Mouse (Mus musculus) hindbrain, embryonic 11.5 days (tissue): Measurements from ENCODE around the gene Zbtb49. TPM values are rescaled to one million over a fixed set of nuclear protein-coding genes. Genes with fewer than 3 reads are reported as not detected.

Experiments
- ATAC-seq: fragments of 200-750 bp; cut with Nextera tagmentation; 2 replicates; pipeline ENCODE4 v1.8.0; 2017; ENCODE audit warnings: mild to moderate bottlenecking, moderate TSS enrichment, moderate library complexity; ENCODE audit not compliant: low FRiP score
- DNase-seq: peaks from one replicate; pipeline ENCODE4 v3.0.0-alpha.2; 2015; ENCODE audit warnings: low spot score
- H3K27ac ChIP-seq: fragments of 300-500 bp; sonication (generic); 2 replicates; pipeline ENCODE4 v1.5.1; 2014; ENCODE audit warnings: mild to moderate bottlenecking, low read depth, low read length
- H3K27me3 ChIP-seq: fragments of 300-500 bp; sonication (generic); 2 replicates; pipeline ENCODE4 v1.6.1; 2014; ENCODE audit warnings: mild to moderate bottlenecking, low read length, moderate library complexity, mixed read lengths; ENCODE audit not compliant: control insufficient read depth, insufficient read depth
- H3K36me3 ChIP-seq: fragments of 300-500 bp; sonication (generic); 2 replicates; pipeline ENCODE4 v1.6.1; 2014; ENCODE audit warnings: mild to moderate bottlenecking, low read length, moderate library complexity, mixed read lengths; ENCODE audit not compliant: control insufficient read depth, insufficient read depth
- H3K4me1 ChIP-seq: fragments of 300-500 bp; sonication (generic); replicated peaks from 2 replicates; pipeline ENCODE4 v1.6.1; 2014; ENCODE audit warnings: low read length, mixed read lengths; ENCODE audit not compliant: control insufficient read depth, insufficient read depth
- H3K4me2 ChIP-seq: fragments of 300-500 bp; sonication (generic); replicated peaks from 2 replicates; pipeline ENCODE4 v1.6.1; 2014; ENCODE audit warnings: mild to moderate bottlenecking, low read depth, low read length
- H3K4me3 ChIP-seq: fragments of 300-500 bp; sonication (generic); 2 replicates; pipeline ENCODE4 v1.5.1; 2014; ENCODE audit warnings: low read depth, low read length
- H3K9ac ChIP-seq: fragments of 300-500 bp; sonication (generic); 2 replicates; pipeline ENCODE4 v1.6.1; 2014; ENCODE audit warnings: low read depth, low read length
- H3K9me3 ChIP-seq: fragments of 300-500 bp; sonication (generic); 2 replicates; pipeline ENCODE4 v1.6.1; 2016; ENCODE audit warnings: low read length; ENCODE audit not compliant: control insufficient read depth
- WGBS: fragments of 180-500 bp; shearing (Covaris S2); extraction: QIAGEN DNeasy Blood & Tissue Kit; methylation state at CpG from one replicate; pipeline ENCODE4 v1.1.7; 2014; 5-methylcytosine and 5-hydroxymethylcytosine counted together
- polyA plus RNA-seq: library from polyadenylated mRNA; unstranded; fragments of >200 nt; fragmentation: Nextera tagmentation; extraction: Ambion mirVana; gene quantifications from 2 replicates; pipeline ENCODE4 v1.2.1, GENCODE M21; 2014

Zbtb49 gene
- polyA plus RNA-seq, 1 experiment from 2014 or later: 14.2 TPM

- ATAC-seq (no peak), DNase-seq (no peak)
- Histone ChIP-seq H3K36me3 (0 out of 2 replicates have a peak, but pooled peaks cover 2% of the 10 kb centered on the region), H3K9ac (no peak overlapping the region), H3K9me3 (no peaks in the 10 kb centered on the region), H3K4me2 (no peak overlapping the region), H3K4me1 (no peaks in the 10 kb centered on the region), H3K27me3 (no peaks in the 10 kb centered on the region), H3K27ac (no peak overlapping the region), H3K4me3 (no peak overlapping the region)
- whole genome bisulfite sequencing: 82% methylated on average over 8 of the region's 8 CpGs
Observed at GRCm38 (mm10) chr5:38208985-38209384, 11.3 kb downstream of the Zbtb49 start.

GRCm38 (mm10) chr5:38205303-38205726 is 14.9 kb downstream of the Zbtb49 start:
- DNase-seq (no peak), ATAC-seq (no peak)
- no peaks in the 10 kb centered on the region for H3K27me3 ChIP-seq
- no peak overlapping the region for H3K4me3 ChIP-seq
- no peak overlapping the region for H3K4me2 ChIP-seq
- no peaks in the 10 kb centered on the region for H3K9me3 ChIP-seq
- H3K36me3 ChIP-seq: no peaks in the 10 kb centered on the region
- WGBS: 87% methylated on average over 7 of the region's 7 CpGs
- no peaks in the 10 kb centered on the region for H3K4me1 ChIP-seq
- no peak overlapping the region for H3K27ac ChIP-seq
- no peak overlapping the region for H3K9ac ChIP-seq

- no peaks in the 10 kb centered on the region for H3K27me3 ChIP-seq
- ATAC-seq: no peak
- no peaks in the 10 kb centered on the region for H3K4me1 ChIP-seq
- 94% methylated on average over 2 of the region's 2 CpGs for WGBS
- no peak overlapping the region for H3K9ac ChIP-seq
- H3K9me3 ChIP-seq: no peaks in the 10 kb centered on the region
- H3K4me2 ChIP-seq: no peak overlapping the region
- no peak overlapping the region for H3K27ac ChIP-seq
- 0 out of 2 replicates have a peak, but pooled peaks cover 2% of the 10 kb centered on the region for H3K36me3 ChIP-seq
- DNase-seq: no peak
- H3K4me3 ChIP-seq: no peak overlapping the region
Observed at GRCm38 (mm10) chr5:38199686-38200085, 20.6 kb downstream of the Zbtb49 start.

GRCm38 (mm10) chr5:38197482-38197823 is 22.8 kb downstream of the Zbtb49 start:
- no peaks in the 10 kb centered on the region for H3K4me1 ChIP-seq
- WGBS: 26% methylated on average over 7 of the region's 7 CpGs
- H3K27ac ChIP-seq: no peak overlapping the region
- H3K4me2 ChIP-seq: no peak overlapping the region
- 0 out of 2 replicates have a peak, but pooled peaks cover 2% of the 10 kb centered on the region for H3K36me3 ChIP-seq
- DNase-seq (peak; percentile 93), ATAC-seq (peak; percentile 80)
- H3K27me3 ChIP-seq: no peaks in the 10 kb centered on the region
- H3K4me3 ChIP-seq: no peak overlapping the region
- no peaks in the 10 kb centered on the region for H3K9me3 ChIP-seq
- no peak overlapping the region for H3K9ac ChIP-seq

GRCm38 (mm10) chr5:38196821-38197481 is 23.3 kb downstream of the Zbtb49 start:
- H3K4me3 ChIP-seq: no peak overlapping the region
- no peak overlapping the region for H3K27ac ChIP-seq
- no peaks in the 10 kb centered on the region for H3K9me3 ChIP-seq
- H3K4me2 ChIP-seq: no peak overlapping the region
- 0 out of 2 replicates have a peak, but pooled peaks cover 2% of the 10 kb centered on the region for H3K36me3 ChIP-seq
- H3K9ac ChIP-seq: no peak overlapping the region
- no peaks in the 10 kb centered on the region for H3K27me3 ChIP-seq
- WGBS: 79% methylated on average over 5 of the region's 5 CpGs
- ATAC-seq: peak; percentile 38; the same call in 1 of the 2 replicates
- DNase-seq: no peak
- H3K4me1 ChIP-seq: no peaks in the 10 kb centered on the region

- ATAC-seq (no peak), DNase-seq (no peak)
- Histone ChIP-seq H3K9me3 (no peaks in the 10 kb centered on the region), H3K9ac (no peak overlapping the region), H3K36me3 (0 out of 2 replicates have a peak, but pooled peaks cover 2% of the 10 kb centered on the region), H3K27ac (no peak overlapping the region), H3K4me2 (no peak overlapping the region), H3K4me3 (no peak overlapping the region), H3K4me1 (no peaks in the 10 kb centered on the region), H3K27me3 (no peaks in the 10 kb centered on the region)
Observed at GRCm38 (mm10) chr5:38195941-38196340, 24.3 kb downstream of the Zbtb49 start.

GRCm38 (mm10) chr5:38194946-38195345 is 25.3 kb downstream of the Zbtb49 start:
- no peak for ATAC-seq

GRCm38 (mm10) chr5:38190907-38191306 is 29.4 kb downstream of the Zbtb49 start:
- no peaks in the 10 kb centered on the region for H3K9me3 ChIP-seq
- no peak overlapping the region for H3K27ac ChIP-seq
- H3K9ac ChIP-seq: no peak overlapping the region
- 91% methylated on average over 3 of the region's 3 CpGs for WGBS
- no peaks in the 10 kb centered on the region for H3K27me3 ChIP-seq
- H3K36me3 ChIP-seq: no peaks in the 10 kb centered on the region
- H3K4me2 ChIP-seq: no peak overlapping the region
- DNase-seq (no peak), ATAC-seq (no peak)
- H3K4me3 ChIP-seq: no peak overlapping the region
- H3K4me1 ChIP-seq: no peaks in the 10 kb centered on the region

More at GRCm38 (mm10) chr5:38194946-38195345, 25.3 kb downstream of the Zbtb49 start:
- H3K27me3 ChIP-seq: no peaks in the 10 kb centered on the region
- H3K9me3 ChIP-seq: no peaks in the 10 kb centered on the region
- 0 out of 2 replicates have a peak, but pooled peaks cover 2% of the 10 kb centered on the region for H3K36me3 ChIP-seq
- DNase-seq: no peak
- no peak overlapping the region for H3K9ac ChIP-seq
- no peak overlapping the region for H3K27ac ChIP-seq
- no peak overlapping the region for H3K4me2 ChIP-seq
- 47% methylated on average over 2 of the region's 2 CpGs for WGBS
- no peak overlapping the region for H3K4me3 ChIP-seq
- no peaks in the 10 kb centered on the region for H3K4me1 ChIP-seq

GRCm38 (mm10) chr5:38187006-38187405 is 33.3 kb downstream of the Zbtb49 start:
- no peak overlapping the region for H3K9ac ChIP-seq
- H3K4me2 ChIP-seq: no peak overlapping the region
- H3K36me3 ChIP-seq: no peaks in the 10 kb centered on the region
- no peaks in the 10 kb centered on the region for H3K9me3 ChIP-seq
- H3K4me1 ChIP-seq: no peaks in the 10 kb centered on the region
- DNase-seq: no peak
- H3K27ac ChIP-seq: no peak overlapping the region
- no peak overlapping the region for H3K4me3 ChIP-seq
- ATAC-seq: no peak
- no peaks in the 10 kb centered on the region for H3K27me3 ChIP-seq
- 89% methylated on average over 2 of the region's 2 CpGs for WGBS
